Mouse (Mus musculus): Measurements from ENCODE around the gene Pax8. TPM values are rescaled to one million over a fixed set of nuclear protein-coding genes. Genes with fewer than 3 reads are reported as not detected.

Gene Pax8
- polyA plus RNA-seq, 1 experiment from 2014 or later, result 0.13 TPM

GRCm38 (mm10) chr2:24460112-24460807 is 15.1 kb downstream of the Pax8 start:
- Histone ChIP-seq H3K4me3 (no peak overlapping the region), H3K9ac (no peak overlapping the region), H3K27ac (no peak overlapping the region), H3K9me3 (no peaks in the 10 kb centered on the region), H3K36me3 (no peaks in the 10 kb centered on the region), H3K4me2 (no peak overlapping the region), H3K27me3 (0 out of 2 replicates have a peak, but pooled peaks cover 6% of the 10 kb centered on the region), H3K4me1 (no peaks in the 10 kb centered on the region)
- 34% methylated on average over 9 of the region's 9 CpGs for WGBS
- no peak for ATAC-seq (ENCODE audit: insufficient number of reproducible peaks, low FRiP score, low TSS enrichment, low read depth)

- Histone ChIP-seq H3K4me1 (no peaks in the 10 kb centered on the region), H3K4me2 (no peak overlapping the region), H3K4me3 (no peak overlapping the region), H3K9me3 (no peaks in the 10 kb centered on the region), H3K27ac (no peak overlapping the region), H3K9ac (no peak overlapping the region), H3K27me3 (no peaks in the 10 kb centered on the region), H3K36me3 (no peaks in the 10 kb centered on the region)
- 88% methylated on average over 4 of the region's 4 CpGs for WGBS
- ATAC-seq (ENCODE audit: insufficient number of reproducible peaks, low FRiP score, low TSS enrichment, low read depth), result no peak
Observed at GRCm38 (mm10) chr2:24456841-24457240, 18.6 kb downstream of the Pax8 start.

GRCm38 (mm10) chr2:24455057-24455855 is 20.1 kb downstream of the Pax8 start:
- Histone ChIP-seq H3K4me3 (no peak overlapping the region), H3K9ac (no peak overlapping the region)
- 35% methylated on average over 6 of the region's 6 CpGs for WGBS

GRCm38 (mm10) chr2:24454429-24455011 is 20.9 kb downstream of the Pax8 start:
- H3K27ac ChIP-seq, result no peak overlapping the region
- H3K4me2 ChIP-seq, result no peak overlapping the region
- H3K9me3 ChIP-seq, result no peaks in the 10 kb centered on the region
- WGBS, result 44% methylated on average over 1 of the region's 1 CpGs
- no peak overlapping the region for H3K4me3 ChIP-seq
- no peaks in the 10 kb centered on the region for H3K27me3 ChIP-seq
- ATAC-seq (ENCODE audit: insufficient number of reproducible peaks, low FRiP score, low TSS enrichment, low read depth), result no peak
- no peak overlapping the region for H3K9ac ChIP-seq
- H3K4me1 ChIP-seq, result no peaks in the 10 kb centered on the region
- H3K36me3 ChIP-seq, result no peaks in the 10 kb centered on the region

More at GRCm38 (mm10) chr2:24455057-24455855, 20.1 kb downstream of the Pax8 start:
- no peak overlapping the region for H3K27ac ChIP-seq
- no peak for ATAC-seq (ENCODE audit: insufficient number of reproducible peaks, low FRiP score, low TSS enrichment, low read depth)
- no peaks in the 10 kb centered on the region for H3K36me3 ChIP-seq
- no peaks in the 10 kb centered on the region for H3K4me1 ChIP-seq
- no peaks in the 10 kb centered on the region for H3K9me3 ChIP-seq
- H3K27me3 ChIP-seq, result no peaks in the 10 kb centered on the region
- no peak overlapping the region for H3K4me2 ChIP-seq

- no peak overlapping the region for H3K4me2 ChIP-seq
- no peak for ATAC-seq (ENCODE audit: insufficient number of reproducible peaks, low FRiP score, low TSS enrichment, low read depth)
- H3K9me3 ChIP-seq, result no peaks in the 10 kb centered on the region
- H3K4me3 ChIP-seq, result no peak overlapping the region
- no peak overlapping the region for H3K9ac ChIP-seq
- no peaks in the 10 kb centered on the region for H3K27me3 ChIP-seq
- H3K4me1 ChIP-seq, result no peaks in the 10 kb centered on the region
- no peak overlapping the region for H3K27ac ChIP-seq
- 63% methylated on average over 5 of the region's 5 CpGs for WGBS
- H3K36me3 ChIP-seq, result no peaks in the 10 kb centered on the region
Observed at GRCm38 (mm10) chr2:24453206-24453605, 22.2 kb downstream of the Pax8 start.

- ATAC-seq (ENCODE audit: insufficient number of reproducible peaks, low FRiP score, low TSS enrichment, low read depth), result no peak
- H3K27ac ChIP-seq, result no peak overlapping the region
- WGBS, result 75% methylated on average over 4 of the region's 4 CpGs
Observed at GRCm38 (mm10) chr2:24449111-24449510, 26.3 kb downstream of the Pax8 start.

GRCm38 (mm10) chr2:24443256-24443790 is 32.1 kb downstream of the Pax8 start:
- Histone ChIP-seq H3K9me3 (no peaks in the 10 kb centered on the region), H3K9ac (no peak overlapping the region), H3K36me3 (no peaks in the 10 kb centered on the region), H3K27me3 (no peaks in the 10 kb centered on the region), H3K27ac (no peak overlapping the region), H3K4me3 (no peak overlapping the region), H3K4me1 (no peaks in the 10 kb centered on the region), H3K4me2 (no peak overlapping the region)
- 49% methylated on average over 3 of the region's 3 CpGs for WGBS
- no peak for ATAC-seq (ENCODE audit: insufficient number of reproducible peaks, low FRiP score, low TSS enrichment, low read depth)

More at GRCm38 (mm10) chr2:24449111-24449510, 26.3 kb downstream of the Pax8 start:
- H3K4me1 ChIP-seq, result no peaks in the 10 kb centered on the region
- H3K9me3 ChIP-seq, result no peaks in the 10 kb centered on the region
- H3K4me3 ChIP-seq, result no peak overlapping the region
- no peak overlapping the region for H3K4me2 ChIP-seq
- no peaks in the 10 kb centered on the region for H3K27me3 ChIP-seq
- H3K9ac ChIP-seq, result no peak overlapping the region
- no peaks in the 10 kb centered on the region for H3K36me3 ChIP-seq

GRCm38 (mm10) chr2:24442303-24442925 is 33.0 kb downstream of the Pax8 start:
- no peaks in the 10 kb centered on the region for H3K27me3 ChIP-seq
- H3K36me3 ChIP-seq, result no peaks in the 10 kb centered on the region
- no peak overlapping the region for H3K9ac ChIP-seq
- H3K4me1 ChIP-seq, result no peaks in the 10 kb centered on the region
- H3K4me3 ChIP-seq, result no peak overlapping the region
- no peaks in the 10 kb centered on the region for H3K9me3 ChIP-seq
- ATAC-seq (ENCODE audit: insufficient number of reproducible peaks, low FRiP score, low TSS enrichment, low read depth), result no peak
- no peak overlapping the region for H3K27ac ChIP-seq
- H3K4me2 ChIP-seq, result no peak overlapping the region
- WGBS, result 58% methylated on average over 4 of the region's 4 CpGs

GRCm38 (mm10) chr2:24441899-24442298 is 33.5 kb downstream of the Pax8 start:
- Histone ChIP-seq H3K36me3 (no peaks in the 10 kb centered on the region), H3K27me3 (no peaks in the 10 kb centered on the region), H3K4me3 (no peak overlapping the region), H3K27ac (no peak overlapping the region), H3K9ac (no peak overlapping the region), H3K9me3 (no peaks in the 10 kb centered on the region), H3K4me1 (no peaks in the 10 kb centered on the region), H3K4me2 (no peak overlapping the region)
- no peak for ATAC-seq (ENCODE audit: insufficient number of reproducible peaks, low FRiP score, low TSS enrichment, low read depth)

GRCm38 (mm10) chr2:24440056-24440455 is 35.3 kb downstream of the Pax8 start:
- WGBS, result 72% methylated on average over 2 of the region's 2 CpGs
- ATAC-seq (ENCODE audit: insufficient number of reproducible peaks, low FRiP score, low TSS enrichment, low read depth), result no peak

GRCm38 (mm10) chr2:24435699-24436098 is 39.7 kb downstream of the Pax8 start:
- no peak overlapping the region for H3K9ac ChIP-seq
- no peaks in the 10 kb centered on the region for H3K4me1 ChIP-seq
- H3K4me2 ChIP-seq, result no peak overlapping the region
- no peaks in the 10 kb centered on the region for H3K36me3 ChIP-seq
- no peak overlapping the region for H3K27ac ChIP-seq
- no peaks in the 10 kb centered on the region for H3K9me3 ChIP-seq
- WGBS, result 77% methylated on average over 11 of the region's 11 CpGs
- H3K4me3 ChIP-seq, result no peak overlapping the region
- no peaks in the 10 kb centered on the region for H3K27me3 ChIP-seq
- no peak for ATAC-seq (ENCODE audit: insufficient number of reproducible peaks, low FRiP score, low TSS enrichment, low read depth)

More at GRCm38 (mm10) chr2:24440056-24440455, 35.3 kb downstream of the Pax8 start:
- no peaks in the 10 kb centered on the region for H3K27me3 ChIP-seq
- H3K9me3 ChIP-seq, result no peaks in the 10 kb centered on the region
- no peak overlapping the region for H3K4me2 ChIP-seq
- H3K4me3 ChIP-seq, result no peak overlapping the region
- no peak overlapping the region for H3K27ac ChIP-seq
- no peaks in the 10 kb centered on the region for H3K4me1 ChIP-seq
- H3K36me3 ChIP-seq, result no peaks in the 10 kb centered on the region
- no peak overlapping the region for H3K9ac ChIP-seq

Data from limb, embryonic 15.5 days (tissue).